Mouse (Mus musculus) urinary bladder, postnatal 4 days (tissue): ENCODE measurements at regions not wholly inside any gene's neighbourhood (a gene's known extent, or its start where the extent isn't known, plus 50 kb on each side); places are given as distances from the start of the nearest gene placed in this dataset.

Experiments
- DNase-seq, 2 experiments: peaks; one replicate each; pipeline ENCODE4 v3.0.0; 2021 to 2022; ENCODE audit warnings: low spot score in 2 of 2

GRCm38 (mm10) chr1:52305679-52306632 is 72.9 kb upstream of the Gls start:
- no peak for DNase-seq

- DNase-seq = peak; percentile 54 to 76
Observed at GRCm38 (mm10) chr1:52302557-52302956, 69.5 kb upstream of the Gls start.

- no peak for DNase-seq
Observed at GRCm38 (mm10) chr1:52301266-52301665, 68.2 kb upstream of the Gls start.

GRCm38 (mm10) chr1:52299559-52299958 is 66.5 kb upstream of the Gls start:
- DNase-seq = no peak

- no peak for DNase-seq
Observed at GRCm38 (mm10) chr1:52298336-52298735, 65.3 kb upstream of the Gls start.

GRCm38 (mm10) chr1:52296178-52296577 is 63.1 kb upstream of the Gls start:
- no peak for DNase-seq

- DNase-seq = no peak
Observed at GRCm38 (mm10) chr1:52294521-52294920, 61.5 kb upstream of the Gls start.

GRCm38 (mm10) chr1:52293393-52294099 is 60.5 kb upstream of the Gls start:
- DNase-seq = no peak
